Mouse (Mus musculus): ENCODE measurements around the gene Hepacam2.
"Not testable (repeated sequence)": the region's sequence is repeated elsewhere in the genome, so short reads cannot be mapped to it uniquely, and the experiment has no call there.

The Hepacam2 gene

DNA sequence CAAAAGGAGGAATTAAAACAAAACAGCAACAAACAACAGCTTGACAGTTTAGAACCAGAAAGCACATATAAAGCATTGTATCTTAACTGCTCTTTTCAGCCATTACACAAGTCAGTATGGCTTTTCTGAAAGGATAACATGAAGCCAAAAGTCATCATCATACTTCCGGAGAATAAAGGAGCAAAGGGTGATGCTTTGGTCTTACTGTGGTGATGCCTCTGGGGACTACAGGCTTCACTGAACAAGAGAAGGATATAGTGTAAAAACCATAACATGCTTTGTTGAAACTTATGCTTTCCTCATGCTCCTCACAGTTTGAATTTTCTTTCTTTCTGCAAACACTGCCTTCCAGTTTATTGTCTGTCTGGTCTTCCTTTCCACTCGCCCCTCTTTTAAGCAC lies 34.5 kb downstream of the Hepacam2 start:
- no peak for DNase-seq (ENCODE audit: low spot score in 2 of 2)

DNA sequence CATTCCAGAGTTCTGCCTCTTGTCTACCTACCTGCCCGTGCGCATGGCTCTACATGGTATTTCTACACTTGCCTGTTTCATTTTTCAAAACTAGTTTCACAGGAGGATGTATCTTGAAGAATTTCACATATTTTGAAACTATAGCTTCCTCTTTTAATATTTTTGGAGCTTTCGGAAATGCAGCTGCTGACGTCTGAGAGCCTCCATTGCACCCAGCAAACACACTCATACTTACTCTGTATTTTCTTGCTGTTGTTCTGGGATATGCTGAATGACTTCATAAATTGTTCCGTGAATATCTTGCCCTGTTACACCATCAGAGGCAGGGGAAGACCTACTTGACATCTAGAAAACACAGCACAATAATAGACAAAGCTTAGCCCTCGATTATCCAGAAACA lies 35.1 kb downstream of the Hepacam2 start:
- no peak for DNase-seq (ENCODE audit: low spot score in 2 of 2)

DNA sequence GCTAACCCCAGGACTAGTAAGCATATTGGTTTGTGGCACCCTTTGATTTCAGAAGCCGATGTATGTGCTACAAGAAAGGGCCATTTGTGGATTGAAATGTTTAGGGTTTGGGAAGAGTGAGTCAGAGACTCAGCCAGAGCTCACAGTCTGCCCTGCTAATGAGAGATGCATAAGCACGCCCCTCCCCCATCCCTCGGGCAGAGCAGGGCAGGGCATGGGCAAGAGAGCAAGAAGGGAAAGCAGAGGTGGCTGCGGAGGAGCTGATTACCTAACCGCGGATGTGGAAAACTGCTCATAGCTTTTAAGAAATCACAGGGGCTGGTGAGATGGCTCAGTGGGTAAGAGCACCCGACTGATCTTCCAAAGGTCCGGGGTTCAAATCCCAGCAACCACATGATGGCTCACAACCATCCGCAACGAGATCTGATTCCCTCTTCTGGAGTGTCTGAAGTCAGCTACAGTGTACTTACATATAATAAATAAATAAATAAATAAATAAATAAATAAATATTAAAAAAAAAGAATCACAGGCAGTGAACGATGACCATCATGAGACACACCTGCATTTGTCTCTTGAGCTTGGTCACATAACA lies 42.1 kb downstream of the Hepacam2 start:
- no peak for DNase-seq (ENCODE audit: low spot score in 2 of 2)

DNA sequence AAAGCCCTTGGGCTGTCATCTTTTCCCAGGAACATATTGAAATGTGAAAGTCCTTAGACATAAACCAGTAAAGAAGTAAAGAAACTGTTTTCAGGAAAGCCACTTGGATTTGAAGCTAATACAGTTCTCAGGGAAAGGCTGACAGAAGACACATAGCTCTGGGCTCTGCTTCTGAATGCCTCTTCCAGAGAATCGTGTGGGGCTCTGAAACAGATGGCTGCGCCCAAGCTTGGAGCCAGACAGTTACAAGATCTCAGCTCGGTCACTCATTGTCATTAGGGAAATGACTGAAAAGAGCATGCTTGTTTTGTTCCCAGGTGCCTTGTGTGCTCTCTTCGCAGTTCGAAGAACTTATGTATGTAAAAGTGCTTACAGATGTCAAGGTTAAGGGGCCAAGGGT lies 43.7 kb downstream of the Hepacam2 start:
- no peak for DNase-seq (ENCODE audit: low spot score in 2 of 2)

DNA sequence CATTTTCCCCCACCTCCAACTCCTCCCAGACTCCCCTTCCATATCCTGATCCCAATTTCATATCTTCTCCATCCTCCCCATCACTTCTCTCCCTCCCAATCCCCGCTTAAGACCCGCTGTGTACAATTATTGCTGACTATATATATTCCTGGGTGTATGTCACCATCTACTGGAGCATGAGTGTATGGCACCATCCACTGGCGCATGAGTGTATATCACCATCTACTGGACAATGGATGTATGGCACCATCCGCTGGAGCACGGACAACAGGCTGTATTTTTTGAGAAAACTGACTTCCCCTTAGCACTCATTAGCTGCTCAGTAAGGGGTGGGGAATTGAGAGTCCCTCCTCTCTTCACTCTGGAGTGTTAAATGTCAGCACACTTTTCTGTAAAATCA lies 50.7 kb downstream of the Hepacam2 start:
- peak; percentile 31 to 38 for DNase-seq (ENCODE audit: low spot score in 2 of 2)

DNA sequence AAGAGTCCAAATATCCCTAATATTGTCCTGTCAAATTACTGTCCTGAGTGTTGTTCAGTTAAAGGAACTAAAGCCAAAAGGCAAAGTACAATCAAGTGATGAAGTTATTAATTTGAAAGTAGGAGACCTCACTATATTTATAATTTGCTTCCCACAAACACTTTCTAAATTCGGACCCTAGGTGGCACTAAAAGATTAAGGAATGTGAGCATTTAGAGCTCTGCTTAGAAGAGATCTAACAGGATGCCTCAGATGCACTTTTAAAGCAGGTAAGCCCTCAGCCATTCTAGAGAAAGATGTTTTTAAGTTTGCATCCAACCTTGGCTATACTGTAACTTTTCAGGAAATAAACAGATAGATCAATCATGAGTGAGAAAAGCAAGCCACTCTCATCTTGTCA lies 54.2 kb downstream of the Hepacam2 start:
- DNase-seq (ENCODE audit: low spot score in 2 of 2): no peak

DNA sequence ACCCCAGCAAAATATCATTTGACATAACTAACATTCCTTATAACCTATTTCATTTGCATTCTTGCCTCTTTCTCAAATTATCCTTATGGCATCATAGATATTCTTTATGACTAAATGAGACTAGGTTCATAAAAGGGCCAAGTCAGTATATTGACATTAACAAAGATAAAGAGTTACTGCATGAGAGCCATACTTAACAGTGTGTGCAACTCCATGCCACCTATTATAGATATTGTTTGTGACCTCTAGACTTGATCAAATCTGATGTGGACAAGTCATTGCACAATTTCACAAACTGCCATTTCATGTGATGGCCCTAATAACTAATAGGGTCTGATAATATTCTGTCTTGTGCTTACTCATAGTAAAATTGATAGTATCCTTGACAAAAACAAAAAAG lies 62.0 kb downstream of the Hepacam2 start:
- no peak for DNase-seq (ENCODE audit: low spot score in 2 of 2)

DNA sequence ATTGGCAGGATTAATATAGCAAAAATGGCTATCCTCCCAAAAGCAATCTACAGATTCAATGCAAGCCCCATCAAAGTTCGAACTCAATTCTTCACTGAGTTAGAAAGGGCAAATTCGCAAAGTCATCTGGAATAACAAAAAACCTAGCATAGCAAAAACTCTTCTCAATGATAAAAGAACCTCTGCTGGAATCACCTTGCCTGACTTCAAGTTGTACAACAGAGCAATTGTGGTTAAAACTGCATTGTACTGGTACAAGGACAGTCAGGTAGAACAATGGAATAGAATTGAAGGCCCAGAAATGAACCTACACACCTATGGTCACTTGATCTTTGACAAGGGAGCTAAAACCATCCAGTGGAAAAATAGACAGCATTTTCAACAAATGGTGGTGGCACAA lies 67.1 kb downstream of the Hepacam2 start:
- not testable (repeated sequence) for DNase-seq (ENCODE audit: low spot score in 2 of 2)

DNA sequence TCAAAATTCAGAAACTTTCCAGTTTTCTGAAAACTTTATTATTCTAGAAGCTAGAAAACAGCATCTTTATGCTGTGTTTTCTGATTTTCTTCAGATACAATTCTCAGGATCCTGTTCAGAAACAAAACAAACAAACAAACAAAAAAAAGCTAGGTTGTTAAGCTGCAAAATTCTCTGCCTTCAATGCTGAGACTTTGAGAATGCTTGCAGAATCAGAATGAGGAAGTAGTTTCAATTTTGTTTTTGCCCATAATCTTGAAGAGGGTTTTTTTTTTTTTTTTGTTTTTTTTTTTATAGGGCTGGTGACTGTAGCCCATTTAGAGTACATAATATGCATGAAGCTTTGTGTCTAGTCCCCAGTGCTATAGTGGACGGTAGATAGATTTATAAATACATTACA lies 71.1 kb downstream of the Hepacam2 start:
- no peak for DNase-seq (ENCODE audit: low spot score in 2 of 2)

DNA sequence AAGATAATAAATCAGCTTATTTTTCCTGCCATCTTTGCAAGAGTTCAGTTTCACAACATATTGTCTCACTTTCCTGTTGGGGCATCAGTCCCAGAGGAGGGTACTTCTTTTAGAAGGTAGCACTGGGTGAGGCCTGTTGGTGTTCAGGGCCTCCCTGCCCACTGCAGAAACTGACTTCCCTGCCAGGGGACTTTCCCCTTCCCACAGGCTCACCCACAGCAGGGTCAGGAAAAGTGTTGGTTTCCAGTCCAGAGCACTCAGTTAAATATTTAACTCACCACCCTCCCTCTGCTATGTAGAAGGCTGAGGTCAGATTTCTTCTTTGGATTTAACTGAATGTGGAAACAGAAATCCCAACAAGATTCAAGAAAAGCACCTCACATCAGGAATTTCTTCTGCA lies 72.8 kb downstream of the Hepacam2 start:
- DNase-seq (ENCODE audit: low spot score in 2 of 2): not testable (repeated sequence)

DNA sequence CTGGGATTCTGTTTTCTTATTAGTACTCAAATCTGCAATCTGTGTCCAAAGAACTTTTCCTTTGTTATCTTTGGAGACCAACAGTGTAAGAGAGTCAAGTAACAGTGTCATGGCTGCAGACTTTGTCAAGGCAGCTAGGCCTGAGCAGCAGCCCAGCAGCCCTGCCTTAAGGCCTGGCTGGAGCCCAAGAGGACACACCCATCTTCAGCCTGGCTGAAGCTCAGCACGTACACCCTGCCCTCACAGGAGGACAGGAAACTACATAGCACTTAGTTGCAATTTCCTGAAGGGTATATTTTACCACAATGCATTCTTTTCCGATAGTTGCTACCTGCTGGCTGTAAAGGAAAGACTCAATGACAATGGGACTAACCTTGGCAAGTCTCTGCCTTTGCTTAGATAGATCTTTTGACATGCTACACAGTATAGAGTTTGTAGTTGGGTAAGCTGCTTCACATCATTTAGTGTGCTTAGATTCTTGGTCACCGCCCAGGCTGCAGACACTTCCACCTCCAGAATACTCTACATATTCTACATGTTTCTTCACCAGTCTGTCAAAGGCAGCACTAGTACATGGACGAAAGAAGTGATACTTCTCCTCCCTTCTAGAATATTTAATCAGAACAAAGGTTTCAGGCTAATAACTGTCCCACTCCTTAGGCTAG lies 73.4 kb downstream of the Hepacam2 start:
- DNase-seq (ENCODE audit: low spot score in 2 of 2): not testable (repeated sequence)

Data from right cerebral cortex, postnatal 36 days (tissue).